Mouse (Mus musculus) erythroblast, embryonic 14.5 days (primary cell): ENCODE measurements at regions not wholly inside any gene's neighbourhood (a gene's known extent, or its start where the extent isn't known, plus 50 kb on each side); places are given as distances from the start of the nearest gene placed in this dataset.

Experiments
- GATA1 ChIP-seq: IDR thresholded peaks from 2 replicates; pipeline ENCODE4 v1.6.1; 2012; ENCODE audit warnings: low read length, inconsistent platforms, mixed read lengths
- TAL1 ChIP-seq: IDR thresholded peaks from 3 replicates; pipeline ENCODE4 v1.6.1; 2012; ENCODE audit warnings: low read length, inconsistent platforms, mixed read lengths

DNA sequence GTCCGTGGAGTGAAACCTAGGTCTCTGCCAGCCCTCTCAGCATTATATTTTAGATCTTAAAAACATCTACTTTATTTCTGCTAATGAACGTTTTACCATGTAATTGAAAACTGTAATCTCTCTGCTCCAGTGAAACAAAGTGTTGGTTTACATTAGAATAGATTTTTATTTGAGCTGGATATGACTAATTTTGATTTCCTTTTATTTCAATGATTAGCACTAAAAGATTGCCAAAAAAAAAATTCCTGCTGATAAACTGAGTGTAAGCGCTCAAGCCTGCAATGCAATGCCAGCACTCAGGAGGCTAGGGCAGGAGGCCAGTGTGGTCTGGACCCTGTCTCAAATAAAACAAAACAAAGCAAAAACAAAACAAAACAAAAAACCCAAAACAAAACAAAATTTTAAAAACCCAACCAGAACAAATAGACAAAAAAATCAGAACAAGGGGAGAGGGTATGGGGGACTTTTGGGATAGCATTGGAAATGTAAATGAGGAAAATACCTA, 69.3 kb upstream of the E2f3 start:
- no peak for TF ChIP-seq GATA1
- TF ChIP-seq TAL1, result no peak
